Mouse (Mus musculus) intestine, postnatal 0 days (tissue): Measurements from ENCODE around the gene Baiap2l1. TPM values are rescaled to one million over a fixed set of nuclear protein-coding genes. Genes with fewer than 3 reads are reported as not detected.
"Not testable (repeated sequence)": the region's sequence is repeated elsewhere in the genome, so short reads cannot be mapped to it uniquely, and the experiment has no call there.

Experiments
- ATAC-seq: fragments of 200-750 bp; cut with Nextera tagmentation; 2 replicates; pipeline ENCODE4 v1.8.0; 2017; ENCODE audit warnings: mild to moderate bottlenecking, moderate TSS enrichment, moderate library complexity
- H3K27ac ChIP-seq: fragments of 300-500 bp; sonication (generic); 2 replicates; pipeline ENCODE4 v1.5.1; 2014; ENCODE audit warnings: mild to moderate bottlenecking, low read depth, low read length, moderate library complexity
- H3K27me3 ChIP-seq: fragments of 300-500 bp; sonication (generic); replicated peaks from 2 replicates; pipeline ENCODE4 v1.6.1; 2014; ENCODE audit warnings: low read length, mixed read lengths; ENCODE audit not compliant: control insufficient read depth, insufficient read depth
- H3K36me3 ChIP-seq: fragments of 300-500 bp; sonication (generic); 2 replicates; pipeline ENCODE4 v1.6.1; 2014; ENCODE audit warnings: mild to moderate bottlenecking, moderate library complexity; ENCODE audit not compliant: control insufficient read depth, insufficient read depth
- H3K4me1 ChIP-seq: fragments of 300-500 bp; sonication (generic); replicated peaks from 2 replicates; pipeline ENCODE4 v1.6.1; 2014; ENCODE audit warnings: antibody characterized with exemption, low read length, mixed read lengths; ENCODE audit not compliant: control insufficient read depth, insufficient read depth
- H3K4me2 ChIP-seq: fragments of 300-500 bp; sonication (generic); replicated peaks from 2 replicates; pipeline ENCODE4 v1.6.1; 2014; ENCODE audit warnings: low read depth, mild to moderate bottlenecking, moderate library complexity
- H3K4me3 ChIP-seq: fragments of 300-500 bp; sonication (generic); 2 replicates; pipeline ENCODE4 v1.5.1; 2014; ENCODE audit warnings: low read depth, low read length
- H3K9ac ChIP-seq: fragments of 300-500 bp; sonication (generic); 2 replicates; pipeline ENCODE4 v1.6.1; 2014; ENCODE audit warnings: mild to moderate bottlenecking, low read depth, low read length
- H3K9me3 ChIP-seq: fragments of 300-500 bp; sonication (generic); 2 replicates; pipeline ENCODE4 v1.6.1; 2016; ENCODE audit warnings: mixed run types; ENCODE audit not compliant: control insufficient read depth
- CTCF ChIP-seq: sonication (generic); IDR thresholded peaks from 2 replicates; pipeline ENCODE4 v1.5.1; 2016; ENCODE audit warnings: low read depth, mild to moderate bottlenecking, control low read depth, antibody characterized with exemption, moderate library complexity
- WGBS: fragments of 180-500 bp; shearing (Covaris S2); extraction: QIAGEN DNeasy Blood & Tissue Kit; methylation state at CpG from one replicate; pipeline ENCODE4 v1.1.7; 2014; 5-methylcytosine and 5-hydroxymethylcytosine counted together
- polyA plus RNA-seq: library from polyadenylated mRNA; unstranded; fragments of >200 nt; fragmentation: Nextera tagmentation; extraction: Ambion mirVana; gene quantifications from 2 replicates; pipeline ENCODE4 v1.2.1, GENCODE M21; 2015

Baiap2l1 gene
- polyA plus RNA-seq, 1 experiment from 2014 or later, result 38.8 TPM

- H3K4me3 ChIP-seq, result no peak overlapping the region
- H3K9ac ChIP-seq, result no peak overlapping the region
- no peaks in the 10 kb centered on the region for H3K9me3 ChIP-seq
- no peak for ATAC-seq
- no peaks in the 10 kb centered on the region for H3K36me3 ChIP-seq
- H3K27ac ChIP-seq, result 0 out of 2 replicates have a peak overlapping the region, but pooled peaks have one; percentile 5
- H3K4me1 ChIP-seq, result no peaks in the 10 kb centered on the region
- H3K4me2 ChIP-seq, result no peak overlapping the region
- 67% methylated on average over 9 of the region's 9 CpGs for WGBS
- no peaks in the 10 kb centered on the region for H3K27me3 ChIP-seq
- TF ChIP-seq CTCF, result no peak
These were observed 10.8 kb upstream of the Baiap2l1 start for GRCm38 (mm10) chr5:144368661-144369205.

DNA sequence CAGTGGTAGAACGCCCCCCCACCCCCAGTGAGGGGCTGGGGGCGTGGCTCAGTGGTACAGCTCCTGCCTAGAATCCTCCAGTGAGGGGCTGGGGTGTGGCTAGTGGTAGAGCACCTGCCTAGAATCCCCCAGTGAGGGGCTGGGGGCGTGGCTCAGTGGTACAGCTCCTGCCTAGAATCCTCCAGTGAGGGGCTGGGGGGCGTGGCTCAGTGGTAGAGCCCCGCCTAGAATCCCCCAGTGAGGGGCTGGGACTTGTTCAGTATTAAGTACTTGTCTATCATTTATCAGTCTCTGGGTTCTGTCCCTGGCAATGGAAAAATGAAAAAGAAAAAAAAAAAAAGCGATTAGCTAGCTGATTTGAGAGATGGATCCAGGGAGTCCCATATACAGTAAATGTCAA, 8.6 kb upstream of the Baiap2l1 start:
- H3K4me3 ChIP-seq, H3K9ac ChIP-seq, ATAC-seq, H3K4me1 ChIP-seq, H3K36me3 ChIP-seq, H3K4me2 ChIP-seq, H3K9me3 ChIP-seq, H3K27ac ChIP-seq, H3K27me3 ChIP-seq: not testable (repeated sequence)
- WGBS, result 66% methylated on average over 6 of the region's 6 CpGs

DNA sequence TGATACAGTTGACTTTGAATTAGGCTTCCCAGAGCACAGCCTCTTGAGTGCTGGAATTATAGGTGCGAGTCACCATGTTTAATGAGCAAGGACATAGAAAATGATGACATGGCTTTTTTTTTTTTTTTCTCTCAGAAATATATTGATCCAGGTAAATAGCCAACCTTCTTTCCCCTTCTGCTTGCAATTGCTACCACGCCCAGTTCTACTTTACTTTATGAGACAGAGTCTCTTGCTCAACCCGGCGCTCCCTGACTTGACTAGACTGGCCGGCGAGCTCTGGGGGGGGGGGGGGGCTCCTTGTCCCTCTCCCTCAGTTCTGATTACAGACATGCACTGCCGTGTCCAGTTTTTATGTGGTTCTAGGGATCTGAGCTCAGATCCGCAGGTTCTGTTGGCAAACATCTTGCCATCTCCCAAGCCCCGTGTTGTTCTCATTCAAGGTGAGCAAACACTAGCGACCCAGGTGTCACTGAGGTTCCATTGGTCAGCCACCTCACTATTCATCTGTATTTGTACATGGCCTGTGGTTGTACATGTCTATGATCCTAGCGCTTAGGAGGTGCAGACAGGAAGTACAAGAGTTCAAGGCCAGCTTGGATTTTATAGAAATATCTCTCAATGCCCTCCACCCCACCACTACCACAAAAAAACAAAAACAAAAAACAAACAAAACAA, 6.9 kb upstream of the Baiap2l1 start:
- TF ChIP-seq CTCF, result no peak
- ATAC-seq, result peak; percentile 55
- 43% methylated on average over 11 of the region's 11 CpGs for WGBS
- H3K4me2 ChIP-seq, result no peak overlapping the region
- no peak overlapping the region for H3K4me3 ChIP-seq
- no peaks in the 10 kb centered on the region for H3K4me1 ChIP-seq
- H3K27me3 ChIP-seq, result no peaks in the 10 kb centered on the region
- H3K9ac ChIP-seq, result no peak overlapping the region
- no peaks in the 10 kb centered on the region for H3K36me3 ChIP-seq
- H3K27ac ChIP-seq, result peak overlapping the region; percentile 91
- H3K9me3 ChIP-seq, result no peaks in the 10 kb centered on the region

DNA sequence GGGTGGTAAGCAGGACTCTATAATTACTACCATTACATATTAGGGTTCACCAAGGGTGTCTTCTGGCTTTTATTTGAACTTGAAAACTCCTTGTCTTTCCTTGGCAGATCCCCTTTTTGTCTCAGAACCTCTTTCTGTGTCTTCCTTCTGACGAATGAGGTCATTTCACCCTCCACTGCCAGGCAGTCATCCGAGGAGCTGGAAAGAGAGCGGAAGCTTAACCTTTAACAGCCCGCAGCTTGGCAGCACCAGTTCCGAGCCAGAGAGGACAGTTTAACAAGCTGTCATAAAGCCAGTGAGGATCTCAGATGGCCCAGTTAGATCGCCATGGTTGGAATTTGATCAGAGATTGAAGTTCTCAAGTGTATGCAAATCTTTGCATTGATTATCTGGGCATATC, 2.4 kb upstream of the Baiap2l1 start:
- ATAC-seq, result no peak
- peak overlapping the region; percentile 24 for H3K4me2 ChIP-seq
- 29% methylated on average over 6 of the region's 6 CpGs for WGBS
- H3K9ac ChIP-seq, result no peak overlapping the region
- 0 out of 2 replicates have a peak, but pooled peaks cover 4% of the 10 kb centered on the region for H3K4me1 ChIP-seq
- no peaks in the 10 kb centered on the region for H3K27me3 ChIP-seq
- H3K36me3 ChIP-seq, result no peaks in the 10 kb centered on the region
- H3K9me3 ChIP-seq, result no peaks in the 10 kb centered on the region
- H3K27ac ChIP-seq, result peak overlapping the region; percentile 93
- H3K4me3 ChIP-seq, result no peak overlapping the region
- TF ChIP-seq CTCF, result no peak

DNA sequence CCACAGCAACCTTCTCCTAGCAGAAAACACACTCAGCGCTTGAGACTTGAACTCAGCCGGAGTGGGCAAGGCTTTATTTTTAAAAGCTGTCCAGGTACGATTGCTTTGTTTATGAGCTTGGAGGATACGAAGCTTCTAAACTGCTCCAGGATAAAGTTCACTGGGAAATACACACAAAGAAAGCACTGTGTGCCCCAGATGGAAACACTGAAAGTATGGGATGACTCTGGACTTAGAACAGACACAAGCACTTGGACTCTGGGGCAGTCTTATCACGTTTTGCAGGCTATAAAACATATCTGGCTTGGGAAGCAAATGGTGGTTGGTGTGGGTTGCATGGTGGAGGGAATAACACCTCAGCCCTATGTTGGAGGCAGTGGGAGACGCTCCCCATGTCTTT, 2.0 kb upstream of the Baiap2l1 start:
- TF ChIP-seq CTCF, result no peak
- Histone ChIP-seq H3K4me2 (peak overlapping the region; percentile 24), H3K27ac (peak overlapping the region; percentile 93), H3K4me1 (0 out of 2 replicates have a peak, but pooled peaks cover 4% of the 10 kb centered on the region), H3K9ac (no peak overlapping the region), H3K9me3 (no peaks in the 10 kb centered on the region), H3K36me3 (no peaks in the 10 kb centered on the region), H3K4me3 (no peak overlapping the region), H3K27me3 (no peaks in the 10 kb centered on the region)
- WGBS, result 24% methylated on average over 6 of the region's 6 CpGs
- ATAC-seq, result peak; percentile 60

DNA sequence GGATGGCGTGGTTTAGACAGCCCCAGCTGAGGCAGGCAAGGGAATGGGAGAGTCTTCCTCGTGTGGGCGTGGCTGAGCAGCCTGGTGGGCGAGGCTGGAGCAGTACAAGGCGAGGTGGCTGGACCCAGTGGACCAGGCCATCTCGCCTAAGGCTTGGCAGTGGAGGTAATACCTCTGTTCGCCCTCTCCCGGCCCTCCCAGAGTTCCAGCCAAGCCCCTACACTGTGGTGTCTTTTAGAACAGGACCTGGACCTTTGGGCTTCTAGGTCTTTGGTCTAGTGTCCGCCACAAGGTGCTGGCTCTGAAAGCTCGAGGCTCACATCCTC, 643 bp upstream of the Baiap2l1 start:
- Histone ChIP-seq H3K4me1 (0 out of 2 replicates have a peak, but pooled peaks cover 4% of the 10 kb centered on the region), H3K27me3 (no peaks in the 10 kb centered on the region), H3K9me3 (no peaks in the 10 kb centered on the region), H3K4me2 (peak overlapping the region; percentile 75), H3K36me3 (no peaks in the 10 kb centered on the region), H3K9ac (peak overlapping the region; percentile 43; the same call in 1 of the 2 replicates), H3K4me3 (peak overlapping the region; percentile 88), H3K27ac (peak overlapping the region; percentile 93)
- ATAC-seq, result no peak
- no peak for TF ChIP-seq CTCF
- 6% methylated on average over 10 of the region's 10 CpGs for WGBS
